Mouse (Mus musculus) gastrocnemius, adult 8-10 months (tissue): ENCODE results near the gene Naif1. TPM values are rescaled to one million over a fixed set of nuclear protein-coding genes. Genes with fewer than 3 reads are reported as not detected.
A peak's percentile ranks its signal among the peaks of the same experiment; 100 is the strongest.
"Not testable (repeated sequence)": the region's sequence is repeated elsewhere in the genome, so short reads cannot be mapped to it uniquely, and the experiment has no call there.

Experiments
- DNase-seq, 2 experiments: peaks; one replicate each; pipeline ENCODE4 v3.0.0; 2022; ENCODE audit warnings: low spot score in 2 of 2
- total RNA-seq, 4 experiments: library from RNA; stranded (reverse); gene quantifications; 2 replicates each; pipeline ENCODE4 v1.2.4; 2022

The Naif1 gene
- total RNA-seq, 4 experiments from 2014 or later, result 2.1 to 2.7 (median 2.3) TPM

- no peak for DNase-seq
Measured at GRCm38 (mm10) chr2:32455101-32455500, 4.8 kb downstream of the Naif1 start.

GRCm38 (mm10) chr2:32458300-32458699, 8.0 kb downstream of the Naif1 start:
- peak in 1 of 2 experiments; percentile 47 for DNase-seq

- no peak for DNase-seq
Measured at GRCm38 (mm10) chr2:32459657-32460056, 9.4 kb downstream of the Naif1 start.

- no peak for DNase-seq
Measured at GRCm38 (mm10) chr2:32463773-32464172, 13.5 kb downstream of the Naif1 start.

DNA sequence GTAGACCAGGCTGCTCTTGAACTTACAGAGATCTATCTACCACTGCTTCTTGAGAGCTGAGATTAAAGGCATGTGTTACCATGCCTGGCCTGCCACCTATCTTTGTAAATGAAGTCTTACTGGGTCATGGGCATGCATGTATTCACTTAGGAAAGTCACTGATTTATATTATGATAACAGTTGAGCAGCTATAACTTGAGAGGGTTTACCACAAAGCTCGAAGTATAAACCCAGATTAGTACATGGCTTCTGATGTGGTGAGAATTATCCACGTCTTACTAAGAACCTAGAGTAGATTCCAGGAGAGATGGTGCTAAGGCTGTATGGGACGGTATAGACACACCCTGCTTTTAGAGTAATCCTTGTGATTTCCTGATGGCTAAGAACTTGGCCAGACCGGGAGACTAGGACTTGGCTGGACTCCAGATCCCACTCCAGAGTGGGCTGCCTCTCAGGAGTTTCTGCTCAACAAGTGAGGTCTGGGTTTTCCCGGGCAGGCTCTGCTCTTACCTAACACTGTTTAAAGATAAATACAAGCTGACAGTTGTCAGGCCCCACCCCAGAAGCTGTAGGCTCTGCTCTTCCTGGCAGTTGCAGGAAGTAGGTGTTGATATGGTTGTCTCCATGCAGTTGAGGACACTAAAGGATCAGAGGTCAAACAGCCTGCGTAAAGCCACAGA, 14.1 kb downstream of the Naif1 start:
- no peak for DNase-seq

DNA sequence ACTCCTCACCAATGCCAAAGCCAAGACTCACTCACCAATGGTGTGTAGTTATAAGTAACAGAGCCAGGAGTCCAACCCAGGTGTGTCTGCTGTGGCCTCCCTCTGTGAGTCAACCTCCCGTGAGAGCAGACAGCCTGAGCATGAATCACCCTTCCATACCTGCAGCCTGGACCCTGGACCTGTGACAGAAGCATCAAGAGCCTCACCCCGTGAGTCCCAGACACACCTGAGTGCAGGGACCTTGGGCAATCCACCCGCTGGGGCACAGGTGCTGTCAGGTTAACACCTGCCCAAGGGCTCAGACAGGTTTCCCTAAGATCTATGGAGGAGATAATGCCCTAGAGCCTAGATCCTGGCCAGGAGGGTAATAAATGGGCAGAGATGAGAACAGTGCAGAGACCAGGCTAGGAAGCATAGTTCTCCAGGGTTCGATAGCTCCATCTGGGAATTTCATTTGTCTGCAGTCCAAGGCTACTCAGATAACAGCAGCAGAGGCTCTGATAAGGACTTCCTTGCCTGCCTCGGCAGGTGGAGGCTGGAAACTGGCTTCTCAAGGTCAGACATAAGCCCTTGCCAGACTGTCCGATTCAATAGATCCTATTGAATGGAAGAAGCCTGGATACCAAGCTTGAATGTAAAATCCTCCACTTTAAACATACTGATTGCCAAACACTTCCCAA, 20.9 kb downstream of the Naif1 start:
- no peak for DNase-seq

- no peak for DNase-seq
Measured at GRCm38 (mm10) chr2:32471681-32472061, 21.4 kb downstream of the Naif1 start.

GRCm38 (mm10) chr2:32475361-32475760, 25.1 kb downstream of the Naif1 start:
- not testable (repeated sequence) for DNase-seq

DNA sequence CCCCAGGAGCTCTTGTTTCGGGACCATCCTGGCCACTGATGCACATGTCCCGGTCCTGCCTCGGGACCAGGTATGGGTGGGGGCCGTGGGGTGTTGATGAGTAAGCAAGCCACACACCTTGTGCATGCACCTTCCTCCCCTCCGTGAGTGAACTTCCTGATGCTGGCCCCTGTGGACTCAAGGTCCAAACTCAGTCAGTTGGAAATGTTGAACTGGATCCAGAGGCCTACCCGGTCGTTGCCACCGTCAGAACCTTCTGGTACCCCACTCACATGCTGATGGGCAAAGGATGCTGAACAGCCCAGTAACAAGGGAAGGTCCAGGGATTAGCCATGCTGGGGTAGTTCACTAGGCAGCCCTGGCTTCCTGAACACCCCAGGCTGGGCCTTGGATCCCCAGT, 32.1 kb downstream of the Naif1 start:
- DNase-seq, result no peak

DNA sequence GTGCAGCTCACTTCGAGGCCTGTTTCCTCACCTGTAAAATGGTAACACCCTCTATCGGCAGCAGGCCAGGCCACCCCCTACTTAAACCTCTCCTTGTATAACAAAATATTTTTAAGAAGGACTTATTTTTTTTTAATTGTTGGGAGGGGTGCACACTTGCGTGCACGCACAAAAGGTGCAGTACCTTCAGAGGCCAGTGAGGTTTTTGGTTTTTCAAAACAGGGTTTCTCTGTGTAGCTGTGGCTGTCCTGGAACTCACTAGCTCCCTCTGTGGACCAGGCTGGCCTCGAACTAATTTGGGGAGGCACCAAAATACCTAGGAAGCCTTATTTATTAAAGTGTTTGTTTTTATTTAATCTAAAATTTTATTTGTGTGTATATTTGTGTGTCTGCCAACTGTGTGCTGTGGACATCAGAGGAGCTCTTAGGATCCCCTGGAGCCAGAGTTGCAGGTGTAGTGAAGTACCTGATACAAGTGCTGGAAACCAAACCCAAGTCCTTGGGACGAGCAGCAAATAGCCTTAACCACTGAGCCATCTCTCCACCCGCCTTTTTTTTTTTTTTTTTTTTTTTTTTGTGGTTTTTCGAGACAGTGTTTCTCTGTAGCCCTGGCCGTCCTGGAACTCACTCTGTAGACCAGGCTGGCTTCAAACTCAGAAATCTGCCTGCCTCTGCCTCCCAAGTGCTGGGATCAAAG, 33.1 kb downstream of the Naif1 start:
- DNase-seq, result no peak

DNA sequence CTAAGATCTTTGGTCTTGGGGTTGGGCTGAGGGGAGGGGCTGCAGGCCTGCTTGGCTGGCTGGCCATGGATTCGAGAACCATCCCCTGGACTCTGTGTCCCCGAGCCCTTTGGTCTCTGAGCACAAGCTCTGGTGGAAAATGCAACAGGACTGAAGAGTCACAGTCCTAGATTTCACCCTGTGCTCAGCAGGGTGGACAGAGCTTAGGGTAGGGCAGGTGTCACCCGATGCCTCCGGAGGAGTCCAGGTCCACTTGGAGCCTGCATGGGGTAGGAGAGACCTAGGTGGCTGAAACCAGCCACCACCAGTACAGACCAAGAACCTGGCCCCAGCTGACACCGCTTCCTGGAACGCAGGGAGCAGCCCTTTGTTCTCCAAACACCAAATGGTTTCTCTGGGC, 34.7 kb downstream of the Naif1 start:
- DNase-seq, result no peak

- no peak for DNase-seq
Measured at GRCm38 (mm10) chr2:32485751-32486150, 35.5 kb downstream of the Naif1 start.

- DNase-seq, result no peak
Measured at GRCm38 (mm10) chr2:32486155-32486554, 35.9 kb downstream of the Naif1 start.

DNA sequence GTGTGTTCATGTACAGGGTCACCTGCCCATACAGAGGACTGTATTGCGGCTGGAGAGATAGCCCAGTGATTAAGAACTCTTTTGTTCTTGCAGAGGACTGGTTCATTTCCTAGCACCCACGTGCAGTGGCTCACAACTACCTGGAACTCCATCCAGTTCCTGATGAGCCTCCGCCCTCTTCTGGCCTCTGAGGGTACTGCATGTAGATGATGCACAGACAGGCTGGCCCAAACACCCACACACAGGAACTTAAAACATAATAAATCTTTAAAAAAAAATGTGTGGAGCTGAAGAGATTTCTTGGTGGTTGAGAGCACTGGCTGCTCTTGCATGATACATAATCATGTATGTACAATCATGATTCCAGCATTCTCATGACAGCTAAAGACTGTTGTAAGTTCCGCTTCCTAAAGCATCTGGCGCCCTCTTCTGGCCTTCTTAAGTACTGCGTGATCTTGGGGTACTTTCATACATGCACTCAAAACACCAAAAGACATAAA, 36.9 kb downstream of the Naif1 start:
- peak; percentile 85 to 91 for DNase-seq

DNA sequence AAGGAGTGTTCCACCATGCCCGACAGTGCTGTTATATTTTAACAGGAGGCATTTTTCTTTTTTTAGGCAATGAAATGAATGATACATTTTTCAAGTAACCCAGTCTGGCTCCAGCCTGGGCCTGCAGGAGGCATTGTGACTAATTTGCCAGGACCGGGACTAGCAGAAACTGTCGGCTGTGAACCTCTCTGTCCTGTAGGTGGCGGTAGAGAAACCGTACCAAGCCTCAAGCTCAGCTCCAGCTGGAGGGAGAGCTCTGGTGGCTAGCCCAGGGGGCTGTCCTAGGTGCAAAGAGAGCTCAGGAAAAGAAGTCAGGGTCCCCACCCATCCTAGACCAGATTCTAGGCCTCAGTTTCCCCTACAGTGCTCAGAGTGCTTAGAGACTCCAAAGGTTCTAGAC, 38.4 kb downstream of the Naif1 start:
- peak; percentile 69 to 74 for DNase-seq

- not testable (repeated sequence) for DNase-seq
Measured at GRCm38 (mm10) chr2:32490730-32491129, 40.5 kb downstream of the Naif1 start.

- DNase-seq, result no peak
Measured at GRCm38 (mm10) chr2:32492661-32493060, 42.4 kb downstream of the Naif1 start.

- no peak for DNase-seq
Measured at GRCm38 (mm10) chr2:32493301-32493701, 43.0 kb downstream of the Naif1 start.

GRCm38 (mm10) chr2:32494522-32494921, 44.3 kb downstream of the Naif1 start:
- no peak for DNase-seq

DNA sequence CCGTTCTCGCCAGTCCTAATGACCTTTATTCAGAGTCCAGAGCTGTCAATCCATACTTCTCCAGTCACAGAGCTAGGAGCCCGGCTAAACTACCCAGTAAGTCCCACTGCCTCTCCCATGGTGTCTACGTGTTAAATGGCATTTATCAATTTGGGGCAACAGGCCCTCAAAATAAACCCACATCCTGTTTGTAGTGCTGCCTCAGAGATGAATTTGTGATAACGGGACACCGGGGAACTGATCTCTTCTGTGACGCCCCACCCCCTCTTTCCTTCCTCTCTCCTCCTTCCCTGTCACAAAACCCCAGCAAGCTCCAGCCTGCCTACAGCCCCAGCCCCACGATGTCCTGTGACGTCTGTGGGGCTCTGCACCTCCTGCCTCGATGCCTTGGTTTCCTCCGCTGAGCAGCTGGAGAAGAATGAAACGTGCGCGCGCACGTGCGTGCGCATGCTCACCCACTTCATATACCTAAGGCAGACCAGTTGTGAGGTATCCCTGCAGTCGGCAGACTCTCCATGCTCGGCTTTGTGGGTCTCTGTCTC, 45.0 kb downstream of the Naif1 start:
- DNase-seq, result no peak

- DNase-seq, result no peak
Measured at GRCm38 (mm10) chr2:32496190-32496589, 45.9 kb downstream of the Naif1 start.

DNA sequence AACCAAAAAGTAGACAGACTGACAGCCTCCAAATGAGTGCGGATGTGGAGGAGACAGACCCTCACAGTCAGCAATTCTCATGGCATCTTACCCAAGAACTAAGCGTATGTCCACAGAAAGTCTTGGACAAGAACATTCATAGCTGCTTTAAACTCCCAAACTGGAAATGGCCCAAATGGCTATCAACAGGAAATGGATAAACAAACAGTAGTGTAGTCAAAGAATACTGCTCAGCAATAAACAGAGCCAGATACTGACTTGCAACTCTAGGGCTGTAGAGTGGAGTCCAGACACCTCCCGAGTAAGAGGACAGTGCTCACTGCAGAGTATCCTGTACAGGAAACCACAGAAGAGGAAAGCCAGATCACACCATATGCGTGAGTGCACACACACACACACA, 49.1 kb downstream of the Naif1 start:
- DNase-seq, result no peak
